Mouse (Mus musculus) heart, adult 2 months (tissue): ENCODE measurements around the gene Gsk3a.
A peak's percentile ranks its signal among the peaks of the same experiment; 100 is the strongest.

Experiments
- CTCF ChIP-seq: fragments of 200-600 bp; IDR thresholded peaks from 2 replicates; pipeline ENCODE4 v1.8.1; 2022; ENCODE audit warnings: antibody characterized with exemption, mild to moderate bottlenecking, moderate library complexity
- POLR2A ChIP-seq: fragments of 200-500 bp; IDR thresholded peaks from 2 replicates; pipeline ENCODE4 v1.6.1; 2011; ENCODE audit warnings: mild to moderate bottlenecking, low read depth, low read length, control low read depth; ENCODE audit not compliant: insufficient read depth

- TF ChIP-seq CTCF (no peak), POLR2A (peak; percentile 73)
Measured at GRCm38 (mm10) chr7:25250141-25250972, 12.7 kb upstream of the Gsk3a start, which contains the start of gene Erf.
